Mouse (Mus musculus) brain, embryonic 14.5 days (tissue): ENCODE data around the gene Klhl8. TPM values are rescaled to one million over a fixed set of nuclear protein-coding genes. Genes with fewer than 3 reads are reported as not detected.

Experiments used
- DNase-seq: peaks from one replicate; pipeline ENCODE4 v3.0.0-alpha.2; 2011; ENCODE audit warnings: low read depth
- CTCF ChIP-seq: fragments of 200-500 bp; IDR thresholded peaks from 2 replicates; pipeline ENCODE4 v1.5.1; 2012; ENCODE audit warnings: inconsistent platforms, mild to moderate bottlenecking, moderate library complexity, borderline replicate concordance; ENCODE audit not compliant: insufficient read depth, insufficient read length; ENCODE audit errors: extremely low read depth
- POLR2A ChIP-seq: fragments of 200-500 bp; IDR thresholded peaks from 2 replicates; pipeline ENCODE4 v1.6.1; 2012; ENCODE audit warnings: mild to moderate bottlenecking, inconsistent platforms, borderline replicate concordance; ENCODE audit not compliant: poor library complexity, insufficient read depth, insufficient read length, severe bottlenecking; ENCODE audit errors: extremely low read depth
- polyA plus RNA-seq: library from polyadenylated mRNA; depleted of rRNA; stranded (reverse); fragments of >200 nt; gene quantifications from 2 replicates; pipeline ENCODE4 v1.2.3, GENCODE M21; 2012

Klhl8 gene
- polyA plus RNA-seq, 1 experiment: 35.6 TPM

DNA sequence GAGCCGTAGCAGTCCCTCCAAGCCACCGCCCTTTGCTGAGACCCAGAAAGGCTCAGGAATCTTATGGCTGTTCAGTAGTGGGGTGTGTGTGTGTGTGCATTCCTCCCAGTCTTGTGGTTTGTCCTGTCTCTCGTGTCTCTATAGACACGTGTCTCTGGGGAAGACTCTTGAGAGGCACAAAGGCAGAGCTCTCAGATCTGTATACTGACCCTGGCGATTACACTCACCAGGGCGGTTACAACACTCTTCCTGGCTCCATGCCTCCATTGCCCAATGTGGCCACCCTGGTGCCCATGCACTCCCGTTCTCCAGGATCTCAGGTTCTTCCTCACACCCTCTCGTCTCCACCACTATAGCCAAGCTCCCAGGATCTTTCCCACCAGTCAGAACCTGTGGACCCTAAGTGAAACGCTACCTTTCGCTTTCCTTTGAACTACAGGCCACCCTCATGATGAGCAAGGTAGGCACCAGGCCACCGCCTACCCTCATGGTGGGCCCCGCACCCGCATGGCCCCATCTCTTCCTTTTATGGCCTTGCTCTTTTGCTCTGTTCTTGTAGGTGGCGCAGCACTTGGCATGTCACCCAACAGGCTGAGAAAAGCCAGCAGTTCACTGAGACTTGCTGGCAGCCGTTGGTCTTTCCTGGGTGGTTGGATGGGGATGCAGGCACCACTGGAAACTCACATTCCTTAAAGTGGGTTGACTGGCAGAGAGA is 72.4 kb downstream of the Klhl8 start:
- DNase-seq: no peak
- no peak for TF ChIP-seq CTCF
- TF ChIP-seq POLR2A: no peak

DNA sequence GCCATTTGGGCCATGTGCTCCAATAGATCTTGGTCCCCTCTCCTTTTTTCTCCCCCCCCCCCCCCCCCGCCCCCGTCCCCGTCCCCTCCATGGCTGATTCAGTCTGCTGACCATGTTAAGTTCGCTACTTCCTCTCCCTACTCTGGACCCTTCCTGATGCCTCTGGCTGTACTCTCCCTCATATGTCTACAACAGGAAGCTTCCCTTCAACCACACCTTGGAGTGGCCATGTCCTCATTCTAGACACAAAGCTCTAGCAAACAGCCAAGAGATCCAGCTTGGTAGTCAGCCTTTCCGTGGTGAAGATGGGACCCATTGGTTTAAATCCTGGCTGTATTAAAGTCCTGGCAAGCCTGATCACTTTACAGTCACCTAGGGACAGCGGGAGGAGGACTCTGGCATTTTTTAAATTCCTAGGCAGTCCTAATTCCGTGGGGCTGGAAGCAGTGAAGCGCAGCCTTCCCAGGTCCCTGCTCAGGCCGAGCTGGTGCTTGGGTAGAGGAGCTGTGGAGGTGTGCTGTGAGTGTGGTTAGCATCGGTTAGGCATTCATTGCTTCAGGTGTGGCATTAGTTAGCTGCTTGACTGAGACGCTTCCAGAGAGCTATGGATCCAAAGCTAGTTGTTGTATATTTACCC is 74.8 kb downstream of the Klhl8 start:
- DNase-seq: no peak
- TF ChIP-seq CTCF (no peak), POLR2A (no peak)

DNA sequence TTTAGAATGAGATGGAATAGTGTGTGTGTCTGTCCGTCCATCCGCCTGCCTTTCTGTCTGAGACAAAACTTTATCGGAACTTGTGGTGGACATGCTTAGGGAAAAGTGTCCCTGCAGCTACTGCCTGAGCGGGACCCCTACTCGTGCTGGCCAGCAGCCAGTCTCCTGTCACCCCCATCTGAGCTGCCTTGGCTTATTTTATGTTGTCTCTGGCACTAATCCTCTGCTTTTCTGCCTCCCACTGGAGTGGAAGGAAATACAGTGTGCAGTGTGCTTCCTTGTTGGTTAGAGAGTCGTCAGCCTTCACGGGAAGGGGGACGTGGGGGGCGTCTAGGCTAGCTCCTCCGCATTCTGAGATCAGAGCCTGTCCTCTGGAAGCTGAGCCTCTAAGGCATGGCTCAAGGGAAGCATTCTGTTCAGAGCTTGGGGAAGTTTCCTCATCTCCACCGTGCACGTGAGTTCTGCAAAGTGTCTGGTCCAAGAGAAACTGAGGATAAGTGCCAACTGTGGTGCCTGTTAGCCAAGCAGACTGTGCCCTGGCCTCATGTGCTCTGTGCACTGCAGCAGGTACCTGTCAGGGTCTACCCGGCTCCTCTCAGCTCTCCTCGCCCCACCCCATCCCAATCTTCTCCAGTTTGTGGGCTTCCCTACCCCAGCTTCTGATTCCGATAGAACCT is 75.5 kb downstream of the Klhl8 start:
- DNase-seq: peak; percentile 59
- TF ChIP-seq CTCF (no peak), POLR2A (no peak)

- TF ChIP-seq POLR2A (no peak), CTCF (no peak)
- no peak for DNase-seq
Measured at GRCm38 (mm10) chr5:103830886-103831285, 80.2 kb downstream of the Klhl8 start.

DNA sequence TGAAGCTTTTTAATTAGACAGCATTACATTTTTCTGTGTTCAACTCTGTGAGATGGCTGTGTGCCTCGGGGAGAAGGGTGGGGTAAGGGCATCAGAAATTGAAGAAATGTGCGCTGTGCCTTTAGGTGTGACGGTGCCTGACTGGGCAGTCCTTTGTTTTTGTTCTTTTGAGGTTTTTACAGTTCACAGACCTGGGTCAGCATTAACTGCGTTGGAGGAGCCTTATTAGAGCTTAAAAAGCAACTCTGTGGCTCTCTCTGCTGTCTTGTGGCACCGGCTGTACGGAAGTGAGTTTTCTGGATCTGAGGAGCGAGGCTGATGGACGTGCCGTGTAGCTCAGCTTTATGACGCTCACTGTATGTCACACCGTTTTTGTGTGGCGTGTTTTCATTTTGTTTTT is 81.9 kb downstream of the Klhl8 start:
- DNase-seq: no peak

DNA sequence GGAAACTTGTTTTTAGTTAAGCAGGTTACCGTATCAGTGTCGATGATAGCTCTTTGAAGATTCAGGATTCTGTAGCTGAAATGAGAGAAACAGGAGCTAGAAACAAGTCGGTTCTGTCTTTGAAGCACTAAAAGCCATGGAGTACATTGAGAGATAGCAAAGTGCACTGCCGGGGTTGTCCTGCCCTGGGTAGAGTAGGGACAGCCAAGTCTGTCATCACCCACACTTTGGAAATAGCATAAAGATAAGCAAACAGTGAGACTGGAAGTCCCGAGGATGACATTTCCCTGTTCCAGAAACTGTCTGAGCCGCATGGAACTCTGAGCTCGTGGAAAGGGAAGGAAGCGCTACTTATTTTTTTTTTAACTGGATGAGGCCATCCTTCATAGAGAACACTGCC is 82.3 kb downstream of the Klhl8 start:
- no peak for DNase-seq
- TF ChIP-seq POLR2A (no peak), CTCF (no peak)

More for the DNA sequence above, 81.9 kb downstream of the Klhl8 start:
- no peak for TF ChIP-seq POLR2A
- TF ChIP-seq CTCF: no peak

DNA sequence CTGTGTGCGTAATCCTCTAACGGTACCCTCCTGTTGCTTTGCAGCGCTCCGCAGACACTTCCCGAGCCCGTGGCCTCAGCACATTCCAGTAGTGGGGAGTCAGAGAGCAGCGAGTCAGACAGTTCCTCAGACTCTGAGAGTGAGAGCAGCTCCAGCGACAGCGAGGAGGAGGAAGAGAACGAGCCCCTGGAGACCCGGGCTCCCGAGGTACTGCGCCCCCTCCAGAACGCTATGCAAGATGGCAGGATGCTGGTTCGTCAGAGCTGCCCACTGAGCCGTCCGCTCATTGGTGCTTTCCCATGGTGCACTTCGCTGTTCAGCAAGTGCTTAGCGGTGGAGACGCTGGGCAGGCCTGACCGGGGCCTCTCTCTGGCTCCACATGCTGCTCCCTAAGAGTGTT is 82.8 kb downstream of the Klhl8 start:
- TF ChIP-seq CTCF (no peak), POLR2A (no peak)
- DNase-seq: no peak

- TF ChIP-seq POLR2A (no peak), CTCF (no peak)
- DNase-seq: no peak
Measured at GRCm38 (mm10) chr5:103822949-103823348, 88.1 kb downstream of the Klhl8 start.

GRCm38 (mm10) chr5:103821500-103822298 is 89.4 kb downstream of the Klhl8 start:
- DNase-seq: no peak

DNA sequence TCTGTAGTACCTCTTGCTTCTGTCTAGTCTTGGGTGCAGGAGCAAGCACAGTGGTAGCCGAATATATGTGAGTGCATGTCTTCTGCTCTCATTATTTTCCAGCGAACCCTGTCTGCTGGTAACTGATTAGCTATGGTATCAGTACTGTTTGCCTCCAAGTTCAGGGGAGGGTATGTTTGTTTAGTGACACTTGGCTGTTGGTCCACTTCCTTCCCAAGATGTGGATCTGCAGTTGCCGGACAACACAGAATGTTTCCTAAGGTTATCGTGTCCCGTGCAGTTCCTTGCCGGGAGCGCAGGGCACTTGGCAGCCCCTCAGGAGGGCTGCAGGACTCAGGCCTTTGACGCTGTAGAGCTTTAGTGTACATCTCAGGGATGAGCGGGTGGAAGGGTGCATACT is 90.0 kb downstream of the Klhl8 start:
- no peak for DNase-seq
- TF ChIP-seq CTCF: no peak
- no peak for TF ChIP-seq POLR2A

More at GRCm38 (mm10) chr5:103821500-103822298, 89.4 kb downstream of the Klhl8 start:
- TF ChIP-seq CTCF: no peak
- no peak for TF ChIP-seq POLR2A

DNA sequence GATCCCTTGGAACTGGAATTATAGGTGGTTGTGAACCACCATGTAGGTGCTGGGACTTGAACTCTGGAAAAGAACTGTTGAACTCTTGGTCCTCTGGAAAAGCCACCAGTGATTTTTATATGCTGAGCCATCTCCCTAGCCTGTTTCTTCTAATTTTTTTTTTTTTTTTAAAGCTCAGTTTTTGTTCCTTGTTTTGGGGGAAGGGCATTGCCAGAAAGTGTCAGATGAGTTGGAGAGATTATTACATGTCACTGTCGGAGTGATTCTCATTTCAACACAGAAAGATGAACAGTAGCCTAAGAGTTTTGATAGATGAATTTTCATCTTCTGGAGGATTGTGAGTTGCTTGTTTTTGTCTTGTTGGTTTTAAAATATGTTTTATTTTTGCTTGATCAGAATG is 91.4 kb downstream of the Klhl8 start:
- TF ChIP-seq POLR2A (no peak), CTCF (no peak)
- no peak for DNase-seq

- no peak for TF ChIP-seq POLR2A
- no peak for TF ChIP-seq CTCF
Measured at GRCm38 (mm10) chr5:103818602-103819001, 92.5 kb downstream of the Klhl8 start.

GRCm38 (mm10) chr5:103817754-103818153 is 93.3 kb downstream of the Klhl8 start:
- peak; percentile 87 for DNase-seq
- TF ChIP-seq POLR2A: no peak
- peak; percentile 90 for TF ChIP-seq CTCF

More at GRCm38 (mm10) chr5:103818602-103819001, 92.5 kb downstream of the Klhl8 start:
- DNase-seq: no peak
